Mouse (Mus musculus): ENCODE results near the gene Sort1.

Sort1 gene

GRCm38 (mm10) chr3:108383485-108384354 is 99.8 kb downstream of the Sort1 start, which contains the start of gene Psrc1:
TSS of gene Psrc1 (plus strand) at chr3:108383839.
- peak; percentile 77 to 78 for DNase-seq (ENCODE audit: low spot score in 2 of 2)

GRCm38 (mm10) chr3:108384425-108384824 is 100.5 kb downstream of the Sort1 start:
- no peak for DNase-seq (ENCODE audit: low spot score in 2 of 2)

GRCm38 (mm10) chr3:108386186-108386585 is 102.3 kb downstream of the Sort1 start:
- no peak for DNase-seq (ENCODE audit: low spot score in 2 of 2)

GRCm38 (mm10) chr3:108389111-108389545 is 105.2 kb downstream of the Sort1 start:
- peak; percentile 89 to 95 for DNase-seq (ENCODE audit: low spot score in 2 of 2)

GRCm38 (mm10) chr3:108392299-108392698 is 108.4 kb downstream of the Sort1 start:
- DNase-seq (ENCODE audit: low spot score in 2 of 2): no peak

- no peak for DNase-seq (ENCODE audit: low spot score in 2 of 2)
Measured at GRCm38 (mm10) chr3:108392793-108393192, 108.9 kb downstream of the Sort1 start.

GRCm38 (mm10) chr3:108398281-108398680 is 114.4 kb downstream of the Sort1 start:
- no peak for DNase-seq (ENCODE audit: low spot score in 2 of 2)

- no peak for DNase-seq (ENCODE audit: low spot score in 2 of 2)
Measured at GRCm38 (mm10) chr3:108400442-108400841, 116.6 kb downstream of the Sort1 start.

- peak; percentile 74 to 84 for DNase-seq (ENCODE audit: low spot score in 2 of 2)
Measured at GRCm38 (mm10) chr3:108401692-108402527, 118.0 kb downstream of the Sort1 start.

GRCm38 (mm10) chr3:108402528-108402920 is 118.6 kb downstream of the Sort1 start:
- DNase-seq (ENCODE audit: low spot score in 2 of 2): no peak

GRCm38 (mm10) chr3:108405536-108406305 is 121.8 kb downstream of the Sort1 start:
- DNase-seq (ENCODE audit: low spot score in 2 of 2): no peak

GRCm38 (mm10) chr3:108406306-108406885 is 122.5 kb downstream of the Sort1 start:
- DNase-seq (ENCODE audit: low spot score in 2 of 2): no peak

- no peak for DNase-seq (ENCODE audit: low spot score in 2 of 2)
Measured at GRCm38 (mm10) chr3:108408517-108409008, 124.7 kb downstream of the Sort1 start.

- DNase-seq (ENCODE audit: low spot score in 2 of 2): no peak
Measured at GRCm38 (mm10) chr3:108409656-108410358, 125.9 kb downstream of the Sort1 start.

- no peak for DNase-seq (ENCODE audit: low spot score in 2 of 2)
Measured at GRCm38 (mm10) chr3:108410359-108410714, 126.5 kb downstream of the Sort1 start.

All from spleen, postnatal 14 days (tissue).